Mouse (Mus musculus) heart, embryonic 10.5 days (tissue): Measurements from ENCODE around the gene Sepsecs. TPM values are rescaled to one million over a fixed set of nuclear protein-coding genes. Genes with fewer than 3 reads are reported as not detected.

Source experiments
- DNase-seq: peaks from one replicate; pipeline ENCODE4 v3.0.0-alpha.2; 2017; ENCODE audit warnings: low spot score
- H3K27ac ChIP-seq: fragments of 300-500 bp; sonication (generic); 2 replicates; pipeline ENCODE4 v1.5.1; 2016; ENCODE audit warnings: mild to moderate bottlenecking
- H3K27me3 ChIP-seq: fragments of 300-500 bp; sonication (generic); 2 replicates; pipeline ENCODE4 v1.6.1; 2016; ENCODE audit warnings: mild to moderate bottlenecking; ENCODE audit not compliant: poor library complexity, insufficient read depth, severe bottlenecking
- H3K36me3 ChIP-seq: fragments of 300-500 bp; sonication (generic); 2 replicates; pipeline ENCODE4 v1.6.1; 2016; ENCODE audit warnings: mild to moderate bottlenecking, moderate library complexity
- H3K4me1 ChIP-seq: fragments of 300-500 bp; sonication (generic); 2 replicates; pipeline ENCODE4 v1.6.1; 2016; ENCODE audit warnings: mild to moderate bottlenecking
- H3K4me3 ChIP-seq: fragments of 300-500 bp; sonication (generic); 2 replicates; pipeline ENCODE4 v1.5.1; 2016; ENCODE audit warnings: mild to moderate bottlenecking, moderate library complexity
- H3K9me3 ChIP-seq: fragments of 300-500 bp; sonication (generic); 2 replicates; pipeline ENCODE4 v1.6.1; 2016; ENCODE audit warnings: mild to moderate bottlenecking, moderate library complexity
- WGBS: fragments of 180-500 bp; shearing (Covaris S2); methylation state at CpG from one replicate; pipeline ENCODE4 v1.1.7; 2016; 5-methylcytosine and 5-hydroxymethylcytosine counted together
- polyA plus RNA-seq: library from polyadenylated mRNA; unstranded; fragments of >200 nt; fragmentation: Nextera tagmentation; extraction: Ambion mirVana; gene quantifications from 2 replicates; pipeline ENCODE4 v1.2.1, GENCODE M21; 2016

Gene Sepsecs
- polyA plus RNA-seq, 1 experiment from 2014 or later, result 7.1 TPM

GRCm38 (mm10) chr5:52615421-52615820 lies 54.1 kb downstream of the Sepsecs start:
- H3K27ac ChIP-seq, result peak overlapping the region; percentile 19
- DNase-seq, result no peak
- peaks cover 46% of the 10 kb centered on the region for H3K4me1 ChIP-seq
- WGBS, result 55% methylated on average over 9 of the region's 9 CpGs
- no peaks in the 10 kb centered on the region for H3K36me3 ChIP-seq
- no peaks in the 10 kb centered on the region for H3K27me3 ChIP-seq
- no peaks in the 10 kb centered on the region for H3K9me3 ChIP-seq
- no peak overlapping the region for H3K4me3 ChIP-seq

- Histone ChIP-seq H3K4me1 (peaks cover 46% of the 10 kb centered on the region), H3K36me3 (no peaks in the 10 kb centered on the region), H3K9me3 (no peaks in the 10 kb centered on the region), H3K27me3 (no peaks in the 10 kb centered on the region), H3K27ac (peak overlapping the region; percentile 19; the same call in 1 of the 2 replicates), H3K4me3 (no peak overlapping the region)
- peak; percentile 84 for DNase-seq
- 40% methylated on average over 4 of the region's 4 CpGs for WGBS
These were observed 54.8 kb downstream of the Sepsecs start for GRCm38 (mm10) chr5:52614686-52615085.

- Histone ChIP-seq H3K36me3 (no peaks in the 10 kb centered on the region), H3K4me1 (peaks cover 32% of the 10 kb centered on the region), H3K4me3 (no peak overlapping the region), H3K27me3 (no peaks in the 10 kb centered on the region), H3K27ac (no peak overlapping the region), H3K9me3 (no peaks in the 10 kb centered on the region)
- WGBS, result 96% methylated on average over 8 of the region's 8 CpGs
- DNase-seq, result no peak
These were observed 56.7 kb downstream of the Sepsecs start for GRCm38 (mm10) chr5:52612776-52613175.

GRCm38 (mm10) chr5:52611315-52611895 lies 58.1 kb downstream of the Sepsecs start:
- Histone ChIP-seq H3K4me1 (peaks cover 18% of the 10 kb centered on the region), H3K9me3 (no peaks in the 10 kb centered on the region), H3K27me3 (no peaks in the 10 kb centered on the region), H3K36me3 (no peaks in the 10 kb centered on the region), H3K27ac (no peak overlapping the region), H3K4me3 (no peak overlapping the region)
- WGBS, result 64% methylated on average over 10 of the region's 10 CpGs
- no peak for DNase-seq

GRCm38 (mm10) chr5:52610306-52610705 lies 59.2 kb downstream of the Sepsecs start:
- no peaks in the 10 kb centered on the region for H3K36me3 ChIP-seq
- WGBS, result 78% methylated on average over 4 of the region's 4 CpGs
- H3K27ac ChIP-seq, result no peak overlapping the region
- no peak for DNase-seq
- H3K9me3 ChIP-seq, result no peaks in the 10 kb centered on the region
- peaks cover 10% of the 10 kb centered on the region for H3K4me1 ChIP-seq
- H3K27me3 ChIP-seq, result no peaks in the 10 kb centered on the region
- no peak overlapping the region for H3K4me3 ChIP-seq

- WGBS, result 77% methylated on average over 10 of the region's 10 CpGs
- no peak for DNase-seq
- no peak overlapping the region for H3K27ac ChIP-seq
- H3K9me3 ChIP-seq, result no peaks in the 10 kb centered on the region
- peaks cover 6% of the 10 kb centered on the region for H3K4me1 ChIP-seq
- H3K36me3 ChIP-seq, result no peaks in the 10 kb centered on the region
- H3K27me3 ChIP-seq, result no peaks in the 10 kb centered on the region
- H3K4me3 ChIP-seq, result no peak overlapping the region
These were observed 59.8 kb downstream of the Sepsecs start for GRCm38 (mm10) chr5:52609672-52610071.

- no peaks in the 10 kb centered on the region for H3K36me3 ChIP-seq
- no peak overlapping the region for H3K4me3 ChIP-seq
- no peak overlapping the region for H3K27ac ChIP-seq
- H3K27me3 ChIP-seq, result no peaks in the 10 kb centered on the region
- 52% methylated on average over 6 of the region's 6 CpGs for WGBS
- H3K9me3 ChIP-seq, result no peaks in the 10 kb centered on the region
- DNase-seq, result no peak
- 0 out of 2 replicates have a peak, but pooled peaks cover 6% of the 10 kb centered on the region for H3K4me1 ChIP-seq
These were observed 64.9 kb downstream of the Sepsecs start for GRCm38 (mm10) chr5:52604582-52605041.

- no peak for DNase-seq
- Histone ChIP-seq H3K27ac (no peak overlapping the region), H3K4me1 (no peaks in the 10 kb centered on the region), H3K9me3 (no peaks in the 10 kb centered on the region), H3K36me3 (no peaks in the 10 kb centered on the region), H3K27me3 (no peaks in the 10 kb centered on the region), H3K4me3 (no peak overlapping the region)
- WGBS, result 79% methylated on average over 9 of the region's 9 CpGs
These were observed 78.9 kb downstream of the Sepsecs start for GRCm38 (mm10) chr5:52590612-52591011.

Other genes starting within 250 kb of the Sepsecs start
- 1.5 and 2.5 TPM in 2 replicates for gene Ccdc149, start 198.2 kb downstream of the Sepsecs start, polyA plus RNA-seq
- 3.6 and 4.2 TPM in 2 replicates for gene Lgi2, start 103.2 kb downstream of the Sepsecs start, polyA plus RNA-seq
- 9.8 and 14.4 TPM in 2 replicates for gene Pi4k2b, start 71.9 kb upstream of the Sepsecs start, polyA plus RNA-seq
- 13.2 and 14.7 TPM in 2 replicates for gene Zcchc4, start 105.7 kb upstream of the Sepsecs start, polyA plus RNA-seq
- 87.4 and 97.0 TPM in 2 replicates for gene Anapc4, start 164.3 kb upstream of the Sepsecs start, polyA plus RNA-seq